Mouse (Mus musculus) small intestine, adult 2 months (tissue): ENCODE data around the gene Ubxn10.

ENCODE experiments used
- CTCF ChIP-seq: fragments of 200-500 bp; IDR thresholded peaks from 2 replicates; pipeline ENCODE4 v1.5.1; 2012; ENCODE audit warnings: low read depth, mild to moderate bottlenecking, control low read depth, inconsistent platforms, low read length, moderate library complexity, mixed read lengths; ENCODE audit not compliant: insufficient replicate concordance, insufficient read length; ENCODE audit errors: extremely low read depth
- POLR2A ChIP-seq: fragments of 200-500 bp; IDR thresholded peaks from 2 replicates; pipeline ENCODE4 v1.6.1; 2012; ENCODE audit warnings: low read depth, mild to moderate bottlenecking, control low read depth, inconsistent platforms, low read length, moderate library complexity

DNA sequence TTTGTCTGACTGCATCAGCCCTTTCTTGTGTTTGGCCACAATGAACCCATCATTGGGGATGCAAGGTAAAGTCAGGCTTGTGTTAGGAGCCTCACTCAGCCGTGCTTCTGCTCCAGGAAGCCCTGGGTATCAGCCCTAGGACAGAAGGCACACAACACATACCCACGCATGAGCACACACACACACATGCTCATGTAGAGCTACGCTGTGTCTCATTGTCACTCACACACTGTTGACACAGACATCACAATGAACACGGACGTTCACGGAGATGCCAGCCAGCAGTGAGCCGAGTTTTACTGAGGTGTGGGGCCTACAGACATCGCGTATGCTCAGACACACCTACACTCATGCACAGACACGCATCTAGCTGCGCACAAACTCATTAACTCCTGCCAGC, 19.0 kb upstream of the Ubxn10 start:
- no peak for TF ChIP-seq POLR2A
- TF ChIP-seq CTCF, result no peak
